Mouse (Mus musculus): Measurements from ENCODE around the gene Tmem223. TPM values are rescaled to one million over a fixed set of nuclear protein-coding genes. Genes with fewer than 3 reads are reported as not detected.

Tmem223 gene
- polyA plus RNA-seq, 1 experiment = 17.0 TPM

- H3K27ac ChIP-seq (ENCODE audit: control insufficient read depth, insufficient read depth, low read depth, low read length) = no peak overlapping the region
- no peak overlapping the region; the same call in 1 of the 2 replicates for H3K4me3 ChIP-seq (ENCODE audit: control insufficient read depth, low read depth, low read length)
These were observed 17.7 kb downstream of the Tmem223 start for GRCm38 (mm10) chr19:8788521-8788920.

GRCm38 (mm10) chr19:8789171-8789570 lies 18.4 kb downstream of the Tmem223 start:
- Histone ChIP-seq H3K27me3 (ENCODE audit: control insufficient read depth, insufficient read depth, low read length) (no peaks in the 10 kb centered on the region), H3K4me3 (ENCODE audit: control insufficient read depth, low read depth, low read length) (no peak overlapping the region), H3K4me1 (ENCODE audit: control insufficient read depth, insufficient read depth, low read length) (peaks cover 9% of the 10 kb centered on the region), H3K27ac (ENCODE audit: control insufficient read depth, insufficient read depth, low read depth, low read length) (no peak overlapping the region), H3K36me3 (ENCODE audit: control insufficient read depth, insufficient read depth, low read length) (peaks cover 2% of the 10 kb centered on the region; the same call in 1 of the 2 replicates)
- TF ChIP-seq POLR2A (IDR thresholded peaks at IDR 0.05; ENCODE audit: control insufficient read depth, low read depth, low read length) = no peak
- no peak for TF ChIP-seq CTCF (IDR thresholded peaks at IDR 0.05; ENCODE audit: control insufficient read depth, insufficient read depth, insufficient replicate concordance, low read depth, low read length)

More at GRCm38 (mm10) chr19:8788521-8788920, 17.7 kb downstream of the Tmem223 start:
- peaks cover 9% of the 10 kb centered on the region for H3K4me1 ChIP-seq (ENCODE audit: control insufficient read depth, insufficient read depth, low read length)
- peaks cover under 1% of the 10 kb centered on the region; the same call in 1 of the 2 replicates for H3K36me3 ChIP-seq (ENCODE audit: control insufficient read depth, insufficient read depth, low read length)
- no peaks in the 10 kb centered on the region for H3K27me3 ChIP-seq (ENCODE audit: control insufficient read depth, insufficient read depth, low read length)
- TF ChIP-seq CTCF (IDR thresholded peaks at IDR 0.05; ENCODE audit: control insufficient read depth, insufficient read depth, insufficient replicate concordance, low read depth, low read length) (no peak), POLR2A (IDR thresholded peaks at IDR 0.05; ENCODE audit: control insufficient read depth, low read depth, low read length) (no peak)

- H3K27me3 ChIP-seq (ENCODE audit: control insufficient read depth, insufficient read depth, low read length) = no peaks in the 10 kb centered on the region
- no peak overlapping the region for H3K4me3 ChIP-seq (ENCODE audit: control insufficient read depth, low read depth, low read length)
- no peak overlapping the region for H3K27ac ChIP-seq (ENCODE audit: control insufficient read depth, insufficient read depth, low read depth, low read length)
- H3K36me3 ChIP-seq (ENCODE audit: control insufficient read depth, insufficient read depth, low read length) = peaks cover 3% of the 10 kb centered on the region; the same call in 1 of the 2 replicates
- no peak for TF ChIP-seq CTCF (IDR thresholded peaks at IDR 0.05; ENCODE audit: control insufficient read depth, insufficient read depth, insufficient replicate concordance, low read depth, low read length)
- TF ChIP-seq POLR2A (IDR thresholded peaks at IDR 0.05; ENCODE audit: control insufficient read depth, low read depth, low read length) = no peak
- H3K4me1 ChIP-seq (ENCODE audit: control insufficient read depth, insufficient read depth, low read length) = peaks cover 9% of the 10 kb centered on the region
These were observed 19.4 kb downstream of the Tmem223 start for GRCm38 (mm10) chr19:8790171-8790570.

- H3K27ac ChIP-seq (ENCODE audit: control insufficient read depth, insufficient read depth, low read depth, low read length) = peak within 1 kb of the TSS; percentile 76
- H3K4me3 ChIP-seq (ENCODE audit: control insufficient read depth, low read depth, low read length) = peak within 1 kb of the TSS; percentile 88
- TF ChIP-seq CTCF (IDR thresholded peaks at IDR 0.05; ENCODE audit: control insufficient read depth, insufficient read depth, insufficient replicate concordance, low read depth, low read length) = no peak
- TF ChIP-seq POLR2A (IDR thresholded peaks at IDR 0.05; ENCODE audit: control insufficient read depth, low read depth, low read length) = peak; percentile 79
- peaks cover 7% of the 10 kb centered on the region for H3K4me1 ChIP-seq (ENCODE audit: control insufficient read depth, insufficient read depth, low read length)
- H3K27me3 ChIP-seq (ENCODE audit: control insufficient read depth, insufficient read depth, low read length) = no peaks in the 10 kb centered on the region
- H3K36me3 ChIP-seq (ENCODE audit: control insufficient read depth, insufficient read depth, low read length) = peaks cover 3% of the 10 kb centered on the region; the same call in 1 of the 2 replicates
These were observed 27.6 kb downstream of the Tmem223 start, which contains the start of gene Polr2g for GRCm38 (mm10) chr19:8798264-8798946. Gene Polr2g, minus strand, starts transcription at chr19:8798577.

GRCm38 (mm10) chr19:8798947-8799315 lies 28.1 kb downstream of the Tmem223 start:
- H3K36me3 ChIP-seq (ENCODE audit: control insufficient read depth, insufficient read depth, low read length) = peaks cover 2% of the 10 kb centered on the region; the same call in 1 of the 2 replicates
- H3K27ac ChIP-seq (ENCODE audit: control insufficient read depth, insufficient read depth, low read depth, low read length) = no peak overlapping the region
- peaks cover 7% of the 10 kb centered on the region for H3K4me1 ChIP-seq (ENCODE audit: control insufficient read depth, insufficient read depth, low read length)
- no peak for TF ChIP-seq CTCF (IDR thresholded peaks at IDR 0.05; ENCODE audit: control insufficient read depth, insufficient read depth, insufficient replicate concordance, low read depth, low read length)
- TF ChIP-seq POLR2A (IDR thresholded peaks at IDR 0.05; ENCODE audit: control insufficient read depth, low read depth, low read length) = no peak
- no peak overlapping the region for H3K4me3 ChIP-seq (ENCODE audit: control insufficient read depth, low read depth, low read length)
- H3K27me3 ChIP-seq (ENCODE audit: control insufficient read depth, insufficient read depth, low read length) = no peaks in the 10 kb centered on the region

- Histone ChIP-seq H3K4me1 (ENCODE audit: control insufficient read depth, insufficient read depth, low read length) (peaks cover 7% of the 10 kb centered on the region), H3K27me3 (ENCODE audit: control insufficient read depth, insufficient read depth, low read length) (no peaks in the 10 kb centered on the region), H3K4me3 (ENCODE audit: control insufficient read depth, low read depth, low read length) (peak within 1 kb of the TSS; percentile 98), H3K27ac (ENCODE audit: control insufficient read depth, insufficient read depth, low read depth, low read length) (peak within 1 kb of the TSS; percentile 98), H3K36me3 (ENCODE audit: control insufficient read depth, insufficient read depth, low read length) (no peaks in the 10 kb centered on the region)
- TF ChIP-seq POLR2A (IDR thresholded peaks at IDR 0.05; ENCODE audit: control insufficient read depth, low read depth, low read length) (peak; percentile 55), CTCF (IDR thresholded peaks at IDR 0.05; ENCODE audit: control insufficient read depth, insufficient read depth, insufficient replicate concordance, low read depth, low read length) (no peak)
These were observed 31.5 kb downstream of the Tmem223 start, which contains the start of gene Zbtb3 for GRCm38 (mm10) chr19:8802130-8802821. Gene Zbtb3, plus strand, starts transcription at chr19:8802555.

- H3K36me3 ChIP-seq (ENCODE audit: control insufficient read depth, insufficient read depth, low read length) = no peaks in the 10 kb centered on the region
These were observed 32.5 kb downstream of the Tmem223 start for GRCm38 (mm10) chr19:8803204-8803780.

More at GRCm38 (mm10) chr19:8803204-8803780, 32.5 kb downstream of the Tmem223 start:
- H3K4me3 ChIP-seq (ENCODE audit: control insufficient read depth, low read depth, low read length) = peak overlapping the region; percentile 98
- H3K27me3 ChIP-seq (ENCODE audit: control insufficient read depth, insufficient read depth, low read length) = no peaks in the 10 kb centered on the region
- peak overlapping the region; percentile 98 for H3K27ac ChIP-seq (ENCODE audit: control insufficient read depth, insufficient read depth, low read depth, low read length)
- H3K4me1 ChIP-seq (ENCODE audit: control insufficient read depth, insufficient read depth, low read length) = peaks cover 7% of the 10 kb centered on the region
- no peak for TF ChIP-seq POLR2A (IDR thresholded peaks at IDR 0.05; ENCODE audit: control insufficient read depth, low read depth, low read length)

Measured in testis, adult 2 months (tissue).